25 mouse cellular contexts compared by ENCODE assay signal in genomic region chr13:19603719-19604118, GRCm38 (mm10).
"Had no signal": no experiment of that assay in that cellular context is flagged by ENCODE, and none has a peak within 500 bp of the region (broad histone marks: within the 10 kb centered on the region; RNA-seq: fewer than 3 reads in every experiment).

No protein-coding gene starts in this region.

- H3K9me3 ChIP-seq: heart, embryonic 13.5 days; heart, embryonic 15.5 days; hindbrain, embryonic 13.5 days; hindbrain, embryonic 15.5 days; kidney, embryonic 15.5 days; limb, embryonic 13.5 days had no signal

- ATAC-seq: forebrain, postnatal 0 days; hindbrain, postnatal 0 days; intestine, embryonic 16.5 days had no signal

- H3K9ac ChIP-seq: forebrain, postnatal 0 days; heart, embryonic 13.5 days; heart, embryonic 15.5 days; hindbrain, embryonic 13.5 days; hindbrain, embryonic 15.5 days; kidney, embryonic 15.5 days; limb, embryonic 13.5 days had no signal

- H3K27ac ChIP-seq: heart, adult 2 months; heart, embryonic 13.5 days; heart, embryonic 15.5 days; hindbrain, embryonic 13.5 days; hindbrain, embryonic 15.5 days; hindbrain, postnatal 0 days; kidney, embryonic 15.5 days; kidney, postnatal 0 days; limb, embryonic 13.5 days had no signal

- H3K4me2 ChIP-seq: heart, embryonic 11.5 days; heart, embryonic 13.5 days; heart, embryonic 15.5 days; hindbrain, embryonic 13.5 days; hindbrain, embryonic 15.5 days; kidney, embryonic 15.5 days; limb, embryonic 13.5 days had no signal

- H3K4me3 ChIP-seq: heart, adult 2 months; heart, embryonic 13.5 days; heart, embryonic 15.5 days; hindbrain, embryonic 13.5 days; hindbrain, embryonic 15.5 days; kidney, embryonic 15.5 days; limb, embryonic 13.5 days had no signal

- DNase-seq: forebrain, postnatal 0 days; gastrocnemius, postnatal 14 days; gastrocnemius, postnatal 36 days; heart, adult 11 months; heart, adult 2 months; heart, postnatal 14 days; heart, postnatal 36 days; kidney, adult 11 months; kidney, adult 2 months; kidney, adult 9 months; kidney, postnatal 14 days; kidney, postnatal 36 days; layer of hippocampus, adult 9-11 months; layer of hippocampus, postnatal 36 days; left cerebral cortex, postnatal 4 days had no signal

- H3K36me3 ChIP-seq: heart, embryonic 13.5 days; heart, embryonic 15.5 days; hindbrain, embryonic 13.5 days; hindbrain, embryonic 15.5 days; kidney, embryonic 15.5 days; limb, embryonic 13.5 days had no signal

- H3K27me3 ChIP-seq: heart, embryonic 13.5 days; heart, embryonic 15.5 days; hindbrain, embryonic 13.5 days; hindbrain, embryonic 15.5 days; kidney, embryonic 15.5 days; limb, embryonic 13.5 days had no signal

- H3K4me1 ChIP-seq: heart, embryonic 13.5 days; heart, embryonic 15.5 days; hindbrain, embryonic 13.5 days; hindbrain, embryonic 15.5 days; kidney, embryonic 15.5 days; limb, embryonic 13.5 days had no signal
